Mouse (Mus musculus): ENCODE results near the gene Pccb.

- TF ChIP-seq EP300 (IDR thresholded peaks at IDR 0.05) = no peak
- TF ChIP-seq CTCF (IDR thresholded peaks at IDR 0.05) = no peak
Measured at GRCm38 (mm10) chr9:100979260-100979659, 55.4 kb downstream of the Pccb start.

All from lung, postnatal 0 days (tissue).